Mouse (Mus musculus): ENCODE measurements around the gene Kcnd2.
A peak's percentile ranks its signal among the peaks of the same experiment; 100 is the strongest.
"Not testable (repeated sequence)": the region's sequence is repeated elsewhere in the genome, so short reads cannot be mapped to it uniquely, and the experiment has no call there.

Gene Kcnd2

GRCm38 (mm10) chr6:21215491-21216191 lies at the start of gene Kcnd2:
Gene Kcnd2 (plus strand): TSS chr6:21215503.
- no peak for DNase-seq

DNA sequence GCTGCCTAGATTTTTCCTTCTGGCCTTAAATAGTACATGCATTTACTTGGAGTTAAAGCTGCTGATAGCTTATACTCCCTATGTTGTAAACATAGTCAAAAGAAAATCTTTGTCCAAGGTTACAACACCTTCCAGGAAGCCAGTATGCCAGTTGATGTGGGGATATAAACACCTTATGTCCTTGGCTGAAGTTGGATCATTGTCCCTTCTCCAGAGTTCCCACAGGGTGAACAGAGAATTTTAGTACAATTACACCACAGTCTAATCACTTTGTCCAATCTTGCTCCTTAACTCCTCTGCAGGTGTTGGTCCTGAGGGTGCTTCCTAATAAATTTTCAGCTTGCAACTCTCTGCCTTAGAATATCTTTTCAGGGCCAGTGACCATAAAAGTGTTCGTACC lies 48.7 kb upstream of the Kcnd2 start:
- DNase-seq = no peak

GRCm38 (mm10) chr6:21195341-21195740 lies 20.0 kb upstream of the Kcnd2 start:
- DNase-seq = no peak

GRCm38 (mm10) chr6:21213865-21214672 lies 1.2 kb upstream of the Kcnd2 start:
- DNase-seq = peak; percentile 49

GRCm38 (mm10) chr6:21214673-21215490 lies 421 bp upstream of the Kcnd2 start:
- DNase-seq = peak; percentile 6

DNA sequence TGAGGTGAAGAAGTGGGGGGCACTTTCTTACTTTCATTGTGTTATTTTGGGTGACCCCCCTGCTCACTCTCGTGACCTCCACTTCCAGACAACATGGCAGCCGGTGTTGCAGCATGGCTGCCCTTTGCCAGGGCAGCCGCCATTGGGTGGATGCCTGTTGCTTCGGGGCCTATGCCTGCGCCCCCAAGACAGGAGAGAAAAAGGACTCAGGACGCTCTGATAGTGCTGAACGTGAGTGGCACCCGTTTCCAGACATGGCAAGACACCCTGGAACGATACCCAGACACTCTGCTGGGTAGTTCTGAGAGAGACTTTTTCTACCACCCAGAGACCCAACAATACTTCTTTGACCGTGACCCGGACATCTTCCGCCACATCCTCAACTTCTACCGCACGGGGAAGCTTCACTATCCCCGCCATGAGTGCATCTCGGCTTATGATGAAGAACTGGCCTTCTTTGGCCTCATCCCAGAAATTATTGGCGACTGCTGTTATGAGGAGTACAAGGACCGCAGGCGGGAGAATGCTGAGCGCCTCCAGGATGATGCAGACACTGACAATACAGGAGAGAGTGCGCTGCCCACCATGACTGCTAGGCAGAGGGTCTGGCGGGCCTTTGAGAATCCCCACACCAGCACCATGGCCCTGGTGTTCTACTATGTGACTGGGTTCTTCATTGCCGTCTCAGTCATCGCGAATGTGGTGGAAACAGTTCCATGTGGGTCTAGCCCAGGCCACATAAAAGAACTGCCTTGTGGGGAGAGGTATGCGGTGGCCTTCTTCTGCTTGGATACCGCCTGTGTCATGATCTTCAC lies 1.1 kb downstream of the Kcnd2 start:
- no peak for DNase-seq

GRCm38 (mm10) chr6:21217156-21217555 lies 1.9 kb downstream of the Kcnd2 start:
- DNase-seq = no peak

DNA sequence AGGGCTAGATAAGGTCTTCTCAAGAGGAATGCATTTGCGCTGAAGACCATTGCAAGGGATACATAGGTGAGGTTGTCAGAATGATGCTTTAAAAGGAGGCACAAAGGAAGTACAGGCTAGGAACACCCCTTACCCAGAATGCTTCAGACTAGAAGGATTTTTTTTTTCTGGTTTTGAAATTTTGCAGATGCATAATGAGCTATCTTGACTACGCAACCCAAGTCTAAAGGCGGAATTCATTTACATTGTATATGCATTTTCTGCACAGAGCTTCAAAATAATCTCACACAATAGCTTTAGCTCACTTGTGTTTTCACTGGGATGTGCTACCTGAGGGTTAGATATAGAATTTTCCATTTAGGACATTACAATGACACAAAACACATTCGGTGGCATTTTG lies 10.8 kb downstream of the Kcnd2 start:
- no peak for DNase-seq

DNA sequence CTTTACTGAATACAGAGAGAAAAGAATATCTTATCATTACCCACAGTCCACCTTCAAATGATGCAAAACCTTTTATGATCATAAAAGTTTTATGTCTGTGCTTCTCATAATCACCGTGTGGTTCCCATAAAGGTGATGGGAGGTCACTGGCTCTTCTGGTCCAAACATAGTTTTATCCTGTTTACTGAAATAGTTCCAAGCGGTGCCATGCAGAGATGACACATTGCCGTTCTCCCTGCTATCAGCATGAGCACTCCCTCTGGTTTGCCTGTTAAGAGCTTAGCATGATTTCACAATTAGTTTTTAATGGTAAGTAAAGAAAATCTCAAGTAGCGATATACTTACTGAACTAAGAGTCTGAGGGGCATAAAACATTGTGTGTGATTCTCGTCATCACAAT lies 43.7 kb downstream of the Kcnd2 start:
- no peak for DNase-seq

DNA sequence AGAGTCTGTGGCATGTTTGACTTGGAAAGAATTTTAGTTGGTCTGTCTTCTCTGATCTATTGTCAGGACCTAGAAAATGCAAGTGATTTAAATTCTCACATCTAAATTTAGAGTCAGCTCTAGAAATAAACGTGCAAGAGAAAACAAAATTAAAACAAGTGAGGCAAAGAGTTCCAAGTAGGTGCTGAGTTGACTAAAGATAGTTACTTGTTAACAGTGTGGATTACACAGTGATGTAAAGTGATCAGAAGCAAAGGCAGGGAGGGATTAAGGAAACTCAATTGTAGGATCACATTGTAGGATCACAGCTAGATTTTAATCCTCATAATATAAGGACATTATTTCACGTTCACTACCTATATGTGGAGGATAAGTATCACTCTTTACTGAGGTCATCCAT lies 52.6 kb downstream of the Kcnd2 start:
- DNase-seq = no peak

GRCm38 (mm10) chr6:21277343-21277933 lies 62.1 kb downstream of the Kcnd2 start:
- DNase-seq = no peak

GRCm38 (mm10) chr6:21304943-21305342 lies 89.6 kb downstream of the Kcnd2 start:
- DNase-seq = no peak

GRCm38 (mm10) chr6:21310159-21310558 lies 94.9 kb downstream of the Kcnd2 start:
- DNase-seq = no peak

DNA sequence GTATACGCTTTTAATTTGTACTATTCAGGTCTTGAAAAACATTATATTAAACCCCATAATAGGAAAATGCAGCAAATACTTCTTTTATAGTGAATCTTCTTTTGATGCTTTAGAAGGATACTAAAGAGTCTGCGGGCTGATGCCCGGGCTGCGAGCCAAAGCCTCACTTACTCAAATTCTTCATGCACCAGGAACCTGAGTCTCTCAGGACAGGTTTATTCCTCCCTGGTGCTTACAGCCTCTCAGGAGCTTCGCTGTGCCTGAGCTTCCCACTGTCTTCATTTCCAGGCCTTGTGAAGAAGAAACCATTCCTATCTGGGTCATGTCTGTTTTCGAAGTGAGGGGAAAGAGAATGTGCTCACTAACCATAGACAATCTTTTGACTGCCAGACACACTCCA lies 106.1 kb downstream of the Kcnd2 start:
- no peak for DNase-seq

DNA sequence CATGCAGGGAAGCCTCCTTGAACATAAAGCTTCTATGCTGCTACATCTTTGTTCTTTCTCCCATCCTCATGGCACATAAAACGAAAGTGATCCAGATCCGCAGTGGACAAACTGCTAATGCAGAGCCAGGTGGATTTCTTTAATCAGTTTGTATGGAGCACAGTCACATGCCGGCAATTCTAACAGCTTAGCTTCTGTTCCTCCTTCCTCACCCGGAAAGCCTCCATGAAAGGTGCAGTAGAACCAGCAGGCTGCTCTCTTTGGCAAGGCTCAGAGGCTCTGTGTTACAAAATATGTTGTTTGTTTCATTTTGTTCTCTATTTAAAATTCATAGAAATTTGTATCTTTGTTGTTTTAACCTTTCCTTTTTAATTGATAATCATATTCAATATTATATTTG lies 106.9 kb downstream of the Kcnd2 start:
- DNase-seq = no peak

DNA sequence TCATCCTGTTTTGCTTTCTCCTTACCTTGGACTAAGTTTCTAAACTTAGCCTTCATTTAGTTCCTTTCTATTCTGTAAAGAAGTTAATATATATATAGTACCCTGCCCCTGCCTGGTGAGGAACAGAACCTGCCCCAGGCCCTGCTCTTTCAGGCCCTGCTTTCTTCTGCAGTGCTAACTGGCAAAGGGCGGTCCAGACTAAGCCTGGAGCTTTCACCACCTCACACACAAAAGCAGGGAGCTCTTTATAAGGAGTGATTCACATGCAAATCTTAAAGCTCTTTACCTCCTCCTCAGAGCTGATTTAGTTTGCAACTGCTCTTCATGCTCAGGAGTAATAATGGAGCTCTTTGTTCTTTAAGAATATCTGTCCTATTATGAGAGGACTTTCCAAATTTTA lies 109.9 kb downstream of the Kcnd2 start:
- DNase-seq = no peak

GRCm38 (mm10) chr6:21327081-21327737 lies 111.9 kb downstream of the Kcnd2 start:
- no peak for DNase-seq

GRCm38 (mm10) chr6:21385298-21385697 lies 170.0 kb downstream of the Kcnd2 start:
- DNase-seq = not testable (repeated sequence)

- DNase-seq = no peak
Observed at GRCm38 (mm10) chr6:21391776-21392175, 176.5 kb downstream of the Kcnd2 start.

GRCm38 (mm10) chr6:21413656-21414055 lies 198.4 kb downstream of the Kcnd2 start:
- DNase-seq = no peak

GRCm38 (mm10) chr6:21418246-21418645 lies 202.9 kb downstream of the Kcnd2 start:
- no peak for DNase-seq
